In genomic region chr2:174613921-174614441, GRCm38 (mm10) we compare ENCODE assay signal across 14 mouse cellular contexts. TPM values are rescaled to one million over a fixed set of nuclear protein-coding genes. Genes with fewer than 3 reads are reported as not detected.
DNase-seq lines count a peak whose midpoint lies in the region; ATAC-seq and TF ChIP-seq lines count a peak whose summit lies in the region.
"Had no signal": no experiment of that assay in that cellular context is flagged by ENCODE, and none has a peak within 500 bp of the region (broad histone marks: within the 10 kb centered on the region; RNA-seq: fewer than 3 reads in every experiment).

No protein-coding gene starts in this region.

- no peak overlapping the region for H3K4me2 ChIP-seq in lung, embryonic 14.5 days
- no peak overlapping the region for H3K4me2 ChIP-seq in forebrain, embryonic 16.5 days (ENCODE audit: low read length)
- H3K4me2 ChIP-seq: embryonic facial prominence, embryonic 15.5 days; neural tube, embryonic 12.5 days had no signal

- peak; percentile 89 for ATAC-seq in common myeloid progenitor, adult 5-6 weeks (replicated peaks; ENCODE audit: low read depth, poor library complexity, severe bottlenecking)
- ATAC-seq in lung, embryonic 14.5 days (ENCODE audit: insufficient read depth): no peak
- ATAC-seq in forebrain, embryonic 16.5 days: no peak

- H3K36me3 ChIP-seq in lung, embryonic 14.5 days (ENCODE audit: insufficient read depth): no peaks in the 10 kb centered on the region
- peaks cover 6% of the 10 kb centered on the region for H3K36me3 ChIP-seq in spleen, adult 2 months (ENCODE audit: control insufficient read depth, insufficient read depth, low read length)
- H3K36me3 ChIP-seq in forebrain, embryonic 16.5 days (ENCODE audit: control insufficient read depth, insufficient read depth): no peaks in the 10 kb centered on the region
- H3K36me3 ChIP-seq: embryonic facial prominence, embryonic 15.5 days; G1E; hindbrain, embryonic 10.5 days; neural tube, embryonic 12.5 days had no signal

- DNase-seq in CD4-positive helper T cell, adult 2 months (ENCODE audit: low read depth, low spot score): peak; percentile 76
- peak; percentile 8 for DNase-seq in lung, embryonic 14.5 days
- peak; percentile 63 to 86 for DNase-seq in spleen, adult 2 months (ENCODE audit: low read depth in 1 of 2, low spot score in 2 of 2)
- no peak for DNase-seq in adrenal gland, postnatal 10 days
- DNase-seq in c-Kit-positive CD71-positive TER-119-positive erythroid progenitor cells, embryonic 14.5 days (ENCODE audit: low spot score): no peak
- DNase-seq in gastrocnemius, adult 18-20 months (ENCODE audit: low spot score): no peak
- DNase-seq: gastrocnemius, postnatal 10 days had no signal

- TF ChIP-seq POLR2A in spleen, adult 2 months (IDR thresholded peaks at IDR 0.05; ENCODE audit: low read depth, low read length): peak; percentile 94

- 66% methylated on average over 11 of the region's 11 CpGs for WGBS in lung, embryonic 14.5 days
- WGBS in spleen, adult 2 months: 4% methylated on average over 11 of the region's 11 CpGs
- 82% methylated on average over 11 of the region's 11 CpGs for WGBS in forebrain, embryonic 16.5 days

- H3K27ac ChIP-seq in lung, embryonic 14.5 days (ENCODE audit: low read depth): no peak overlapping the region
- H3K27ac ChIP-seq in spleen, adult 2 months (ENCODE audit: insufficient read depth, low read length): peak overlapping the region; percentile 98
- no peak overlapping the region for H3K27ac ChIP-seq in forebrain, embryonic 16.5 days (ENCODE audit: low read length)
- H3K27ac ChIP-seq: embryonic facial prominence, embryonic 15.5 days; hindbrain, embryonic 10.5 days; layer of hippocampus, adult 2 months; neural tube, embryonic 12.5 days had no signal

- H3K9me3 ChIP-seq in lung, embryonic 14.5 days (ENCODE audit: low read depth, low read length): no peaks in the 10 kb centered on the region
- no peaks in the 10 kb centered on the region for H3K9me3 ChIP-seq in forebrain, embryonic 16.5 days (ENCODE audit: control insufficient read depth, low read length)
- H3K9me3 ChIP-seq: embryonic facial prominence, embryonic 15.5 days; hindbrain, embryonic 10.5 days; neural tube, embryonic 12.5 days had no signal

- H3K4me1 ChIP-seq in lung, embryonic 14.5 days (ENCODE audit: insufficient read depth): no peaks in the 10 kb centered on the region
- peaks cover 28% of the 10 kb centered on the region; the same call in 1 of the 2 replicates for H3K4me1 ChIP-seq in spleen, adult 2 months (ENCODE audit: control insufficient read depth, insufficient read depth, insufficient read length)
- H3K4me1 ChIP-seq in forebrain, embryonic 16.5 days (replicated peaks; ENCODE audit: control insufficient read depth, insufficient read depth, low read length): no peaks in the 10 kb centered on the region
- H3K4me1 ChIP-seq: embryonic facial prominence, embryonic 15.5 days; neural tube, embryonic 12.5 days had no signal

- H3K9ac ChIP-seq in lung, embryonic 14.5 days: no peak overlapping the region
- no peak overlapping the region for H3K9ac ChIP-seq in forebrain, embryonic 16.5 days (replicated peaks; ENCODE audit: low read depth, low read length)
- H3K9ac ChIP-seq: embryonic facial prominence, embryonic 15.5 days; neural tube, embryonic 12.5 days had no signal

- H3K4me3 ChIP-seq in lung, embryonic 14.5 days (ENCODE audit: low read depth, low read length): no peak overlapping the region
- H3K4me3 ChIP-seq in spleen, adult 2 months (ENCODE audit: extremely low read depth, insufficient read depth, insufficient read length): peak overlapping the region; percentile 92
- H3K4me3 ChIP-seq in forebrain, embryonic 16.5 days (replicated peaks; ENCODE audit: low read length): no peak overlapping the region
- H3K4me3 ChIP-seq: embryonic facial prominence, embryonic 15.5 days; hindbrain, embryonic 10.5 days; layer of hippocampus, adult 2 months; neural tube, embryonic 12.5 days had no signal

- no peak for TF ChIP-seq CTCF in lung, embryonic 14.5 days (IDR thresholded peaks at IDR 0.05; ENCODE audit: low read depth)
- no peak for TF ChIP-seq CTCF in spleen, adult 2 months (IDR thresholded peaks at IDR 0.05; ENCODE audit: extremely low read depth, insufficient read depth, insufficient read length, insufficient replicate concordance)

- no peaks in the 10 kb centered on the region for H3K27me3 ChIP-seq in lung, embryonic 14.5 days (ENCODE audit: insufficient read depth, low read length)
- no peaks in the 10 kb centered on the region for H3K27me3 ChIP-seq in spleen, adult 2 months (ENCODE audit: control insufficient read depth, insufficient read depth, low read length)
- no peaks in the 10 kb centered on the region for H3K27me3 ChIP-seq in forebrain, embryonic 16.5 days (replicated peaks; ENCODE audit: control insufficient read depth, insufficient read depth, low read length)
- H3K27me3 ChIP-seq: embryonic facial prominence, embryonic 15.5 days; neural tube, embryonic 12.5 days had no signal

RNA-seq across cellular contexts. Expression of gene Zfp831, which starts 29.4 kb away (rescaled TPM):
- 2.8 and 4.2 TPM in 2 replicates for total RNA-seq in common myeloid progenitor, adult 5-6 weeks (2017)
- polyA plus RNA-seq in lung, embryonic 14.5 days (2014; fragmentation: Nextera tagmentation; extraction: Ambion mirVana): 0.04 TPM in 1 of 2 replicates, not detected in the other
- polyA plus RNA-seq in spleen, adult 2 months (2012; rRNA removed): 6.7 and 6.9 TPM in 2 replicates
- total RNA-seq in adrenal gland, postnatal 10 days (2021): under 1 TPM; 0.54 to 0.64 TPM
- under 1 TPM; 0.02 TPM for total RNA-seq in gastrocnemius, adult 18-20 months (2021)
- not detected in 2 replicates for polyA plus RNA-seq in forebrain, embryonic 16.5 days (2015; fragmentation: Nextera tagmentation; extraction: Ambion mirVana)
- polyA plus RNA-seq: G1E; hindbrain, embryonic 10.5 days; neural tube, embryonic 12.5 days had no signal

Comparison
In these comparisons a context has a peak if more than half of its experiments do, and no peak if none do; other contexts are left out.
1. DNase-seq: peak in CD4-positive helper T cell, adult 2 months (single experiment), lung, embryonic 14.5 days (single experiment) and spleen, adult 2 months (2 of 2); none in adrenal gland, postnatal 10 days (single experiment), c-Kit-positive CD71-positive TER-119-positive erythroid progenitor cells, embryonic 14.5 days (single experiment) and gastrocnemius, adult 18-20 months (single experiment).